Mouse (Mus musculus) cortical plate, adult 2 months (tissue): ENCODE results near the gene Specc1. TPM values are rescaled to one million over a fixed set of nuclear protein-coding genes. Genes with fewer than 3 reads are reported as not detected.

ENCODE experiments used
- H3K27ac ChIP-seq: fragments of 200-500 bp; 2 replicates; pipeline ENCODE4 v1.5.1; 2012; ENCODE audit warnings: low read length, control low read depth, inconsistent platforms; ENCODE audit not compliant: insufficient read depth
- H3K4me1 ChIP-seq: fragments of 200-500 bp; 2 replicates; pipeline ENCODE4 v1.6.1; 2011; ENCODE audit warnings: low read length; ENCODE audit not compliant: control insufficient read depth, insufficient read depth
- H3K4me3 ChIP-seq: fragments of 200-500 bp; 2 replicates; pipeline ENCODE4 v1.5.1; 2011; ENCODE audit warnings: mild to moderate bottlenecking, low read length, control low read depth; ENCODE audit not compliant: insufficient read depth
- CTCF ChIP-seq: fragments of 200-500 bp; IDR thresholded peaks from 2 replicates; pipeline ENCODE4 v1.5.1; 2011; ENCODE audit warnings: mild to moderate bottlenecking, control low read depth, low read length; ENCODE audit not compliant: insufficient read depth; ENCODE audit errors: extremely low read depth
- POLR2A ChIP-seq: fragments of 200-500 bp; IDR thresholded peaks from 2 replicates; pipeline ENCODE4 v1.6.1; 2011; ENCODE audit warnings: mild to moderate bottlenecking, low read length, control low read depth; ENCODE audit not compliant: insufficient read depth; ENCODE audit errors: extremely low read depth
- polyA plus RNA-seq: library from polyadenylated mRNA; depleted of rRNA; stranded (reverse); fragments of >200 nt; gene quantifications from 2 replicates; pipeline ENCODE4 v1.2.3, GENCODE M21; 2012

The Specc1 gene
- polyA plus RNA-seq, 1 experiment: 43.2 TPM

- no peak overlapping the region for H3K27ac ChIP-seq
- H3K4me3 ChIP-seq: no peak overlapping the region
- H3K4me1 ChIP-seq: no peaks in the 10 kb centered on the region
- no peak for TF ChIP-seq CTCF
- no peak for TF ChIP-seq POLR2A
Measured at GRCm38 (mm10) chr11:62040122-62040521, 83.6 kb downstream of the Specc1 start.

GRCm38 (mm10) chr11:62044627-62045026, 88.1 kb downstream of the Specc1 start:
- no peak for TF ChIP-seq POLR2A
- TF ChIP-seq CTCF: peak; percentile 52
- H3K4me3 ChIP-seq: no peak overlapping the region
- no peak overlapping the region for H3K27ac ChIP-seq
- H3K4me1 ChIP-seq: no peaks in the 10 kb centered on the region

DNA sequence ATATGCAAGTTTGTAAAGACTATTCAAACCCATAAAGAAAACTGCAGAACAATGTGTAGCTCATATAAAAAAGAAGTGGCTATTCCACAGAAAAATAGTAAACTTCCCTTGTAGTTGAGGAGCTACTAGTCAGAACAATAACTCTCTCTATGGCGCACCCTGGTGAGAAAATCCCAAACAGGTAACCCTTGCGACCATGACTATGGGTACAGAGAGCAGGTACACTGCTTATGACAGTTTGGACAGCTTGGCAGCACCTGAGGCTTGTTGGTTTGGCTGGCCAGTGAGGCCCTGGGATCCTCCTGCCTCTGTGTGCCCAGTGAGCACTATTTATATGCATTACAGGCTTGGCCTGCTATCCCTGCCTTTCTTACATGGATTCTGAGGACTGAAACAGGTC, 89.4 kb downstream of the Specc1 start:
- TF ChIP-seq CTCF (no peak), POLR2A (no peak)
- no peaks in the 10 kb centered on the region for H3K4me1 ChIP-seq
- H3K4me3 ChIP-seq: no peak overlapping the region
- H3K27ac ChIP-seq: no peak overlapping the region

GRCm38 (mm10) chr11:62047817-62048640, 91.5 kb downstream of the Specc1 start:
- Histone ChIP-seq H3K4me1 (no peaks in the 10 kb centered on the region), H3K4me3 (no peak overlapping the region), H3K27ac (no peak overlapping the region)
- TF ChIP-seq POLR2A (no peak), CTCF (peak; percentile 88)

DNA sequence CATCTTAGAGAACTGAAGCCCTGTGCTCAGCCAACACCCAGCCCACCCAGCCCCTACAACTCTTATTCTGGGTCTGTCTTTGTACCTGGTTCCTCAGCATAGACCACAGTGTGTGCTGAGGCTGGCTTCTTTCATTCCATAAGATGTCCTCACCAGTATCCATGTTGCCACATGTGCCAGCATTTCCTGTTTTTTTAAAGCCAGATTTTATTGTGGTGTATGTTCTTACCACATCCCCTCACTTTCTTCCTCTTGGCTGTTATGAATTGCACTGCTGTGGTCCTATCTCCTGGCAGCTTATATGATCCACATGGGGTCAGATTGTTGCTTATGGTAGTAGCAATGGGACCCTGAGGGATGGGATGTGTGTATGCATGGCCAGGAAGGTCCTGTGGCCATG, 92.6 kb downstream of the Specc1 start:
- Histone ChIP-seq H3K4me1 (no peaks in the 10 kb centered on the region), H3K27ac (no peak overlapping the region), H3K4me3 (no peak overlapping the region)
- TF ChIP-seq CTCF (no peak), POLR2A (no peak)

- H3K4me1 ChIP-seq: no peaks in the 10 kb centered on the region
- H3K27ac ChIP-seq: no peak overlapping the region
- no peak for TF ChIP-seq POLR2A
- TF ChIP-seq CTCF: no peak
- H3K4me3 ChIP-seq: no peak overlapping the region
Measured at GRCm38 (mm10) chr11:62050356-62051330, 94.1 kb downstream of the Specc1 start.

GRCm38 (mm10) chr11:62051487-62051886, 94.9 kb downstream of the Specc1 start:
- Histone ChIP-seq H3K4me1 (no peaks in the 10 kb centered on the region), H3K4me3 (no peak overlapping the region), H3K27ac (no peak overlapping the region)
- TF ChIP-seq CTCF: no peak
- no peak for TF ChIP-seq POLR2A

GRCm38 (mm10) chr11:62053928-62054327, 97.4 kb downstream of the Specc1 start:
- no peak overlapping the region for H3K4me3 ChIP-seq
- TF ChIP-seq POLR2A (no peak), CTCF (no peak)
- H3K4me1 ChIP-seq: no peaks in the 10 kb centered on the region
- no peak overlapping the region for H3K27ac ChIP-seq

GRCm38 (mm10) chr11:62064565-62064964, 108.0 kb downstream of the Specc1 start:
- peaks cover 3% of the 10 kb centered on the region; the same call in 1 of the 2 replicates for H3K4me1 ChIP-seq
- no peak for TF ChIP-seq POLR2A
- no peak for TF ChIP-seq CTCF
- H3K4me3 ChIP-seq: no peak overlapping the region
- H3K27ac ChIP-seq: no peak overlapping the region

- no peak for TF ChIP-seq POLR2A
- TF ChIP-seq CTCF: no peak
- Histone ChIP-seq H3K4me3 (no peak overlapping the region), H3K4me1 (peaks cover 3% of the 10 kb centered on the region; the same call in 1 of the 2 replicates), H3K27ac (no peak overlapping the region)
Measured at GRCm38 (mm10) chr11:62065655-62066054, 109.1 kb downstream of the Specc1 start.
